Mouse (Mus musculus) heart, postnatal 36 days (tissue): Measurements from ENCODE around the gene R3hdm2. TPM values are rescaled to one million over a fixed set of nuclear protein-coding genes. Genes with fewer than 3 reads are reported as not detected.

ENCODE experiments used
- DNase-seq, 2 experiments: peaks; one replicate each; pipeline ENCODE4 v3.0.0; 2021 to 2022
- intact Hi-C: fragments of 180-260 bp; cut with DNase I; formaldehyde crosslinking; loops from one replicate; pipeline ENCODE4 v1.15.1; 2025
- total RNA-seq, 2 experiments: library from RNA; stranded (reverse); gene quantifications; 2 replicates each; pipeline ENCODE4 v1.2.3; 2021

The R3hdm2 gene
- total RNA-seq, 2 experiments from 2014 or later = 150 to 169 TPM

GRCm38 (mm10) chr10:127352187-127352586, 27.9 kb upstream of the R3hdm2 start:
- DNase-seq = no peak
- intact Hi-C loops = loop anchor here (5.0 kb wide), 2 partner anchors 85 to 100 kb away; no protein-coding TSS in a partner anchor

- no peak for DNase-seq
- intact Hi-C loops = loop anchor here (5.0 kb wide), 2 partner anchors 85 to 100 kb away; no protein-coding TSS in a partner anchor
Measured at GRCm38 (mm10) chr10:127352766-127353165, 27.4 kb upstream of the R3hdm2 start.

- peak in 1 of 2 experiments; percentile 22 for DNase-seq
- intact Hi-C loops = loop anchor here (5.0 kb wide), 2 partner anchors 83 to 98 kb away; no protein-coding TSS in a partner anchor
Measured at GRCm38 (mm10) chr10:127353909-127354895, 25.9 kb upstream of the R3hdm2 start, which contains the start of gene Inhbe. Gene Inhbe (minus strand): TSS chr10:127354411.

- no peak for DNase-seq
- intact Hi-C loops = no loop called here
Measured at GRCm38 (mm10) chr10:127355336-127355735, 24.8 kb upstream of the R3hdm2 start.

- DNase-seq = no peak
- intact Hi-C loops = no loop called here
Measured at GRCm38 (mm10) chr10:127360714-127361113, 19.4 kb upstream of the R3hdm2 start.

- DNase-seq = no peak
- intact Hi-C loops = no loop called here
Measured at GRCm38 (mm10) chr10:127367116-127367515, 13.0 kb upstream of the R3hdm2 start.

- DNase-seq = no peak
- intact Hi-C loops = no loop called here
Measured at GRCm38 (mm10) chr10:127368273-127368672, 11.9 kb upstream of the R3hdm2 start.

- intact Hi-C loops = no loop called here
- DNase-seq = no peak
Measured at GRCm38 (mm10) chr10:127369834-127370820, 10.0 kb upstream of the R3hdm2 start, which contains the start of gene Inhbc. Gene Inhbc (minus strand): TSS chr10:127370431.

GRCm38 (mm10) chr10:127371023-127371422, 9.1 kb upstream of the R3hdm2 start:
- intact Hi-C loops = no loop called here
- no peak for DNase-seq

GRCm38 (mm10) chr10:127377700-127378099, 2.4 kb upstream of the R3hdm2 start:
- DNase-seq = no peak
- intact Hi-C loops = no loop called here

GRCm38 (mm10) chr10:127379654-127380053, 473 bp upstream of the R3hdm2 start:
- intact Hi-C loops = no loop called here
- DNase-seq = no peak

GRCm38 (mm10) chr10:127380767-127381742, 928 bp downstream of the R3hdm2 start:
- intact Hi-C loops = no loop called here
- DNase-seq = peak; percentile 70 to 80

- no peak for DNase-seq
- intact Hi-C loops = no loop called here
Measured at GRCm38 (mm10) chr10:127381743-127382134, 1.6 kb downstream of the R3hdm2 start.

GRCm38 (mm10) chr10:127391774-127392173, 11.6 kb downstream of the R3hdm2 start:
- intact Hi-C loops = no loop called here
- DNase-seq = no peak

- no peak for DNase-seq
- intact Hi-C loops = no loop called here
Measured at GRCm38 (mm10) chr10:127404701-127405100, 24.6 kb downstream of the R3hdm2 start.

- no peak for DNase-seq
- intact Hi-C loops = no loop called here
Measured at GRCm38 (mm10) chr10:127407391-127407790, 27.3 kb downstream of the R3hdm2 start.

- no peak for DNase-seq
- intact Hi-C loops = no loop called here
Measured at GRCm38 (mm10) chr10:127412101-127412500, 32.0 kb downstream of the R3hdm2 start.

GRCm38 (mm10) chr10:127412776-127413175, 32.6 kb downstream of the R3hdm2 start:
- intact Hi-C loops = no loop called here
- no peak for DNase-seq

GRCm38 (mm10) chr10:127413585-127413984, 33.5 kb downstream of the R3hdm2 start:
- no peak for DNase-seq
- intact Hi-C loops = no loop called here
